Mouse (Mus musculus): ENCODE data around the gene Hnrnpm. TPM values are rescaled to one million over a fixed set of nuclear protein-coding genes. Genes with fewer than 3 reads are reported as not detected.

Gene Hnrnpm
- total and polyA plus RNA-seq, 3 experiments: 174 to 756 (median 207) TPM

GRCm38 (mm10) chr17:33607273-33607672, 79.4 kb downstream of the Hnrnpm start:
- no peak overlapping the region for H3K27ac ChIP-seq (ENCODE audit: insufficient read depth, low read depth)
- H3K27me3 ChIP-seq (replicated peaks): no peaks in the 10 kb centered on the region
- dilution Hi-C loops (cut with MboI; ENCODE audit: extremely low pct_ligation_motif_present, extremely low pct_unique_long_range_greater_than_20kb, low sequenced_read_pairs) (no loop called here), in situ Hi-C loops (cut with MboI; ENCODE audit: low pct_ligation_motif_present, low pct_unique_long_range_greater_than_20kb, low sequenced_read_pairs) (no loop called here)
- no peaks in the 10 kb centered on the region; a peak in 1 of 4 replicates for H3K4me1 ChIP-seq (ENCODE audit: control insufficient read depth in 1 of 2, insufficient read depth in 2 of 2)
- no peak overlapping the region for H3K4me2 ChIP-seq (ENCODE audit: insufficient read depth, low read depth, poor library complexity, severe bottlenecking)
- H3K9ac ChIP-seq (ENCODE audit: insufficient read depth, low read depth): no peak overlapping the region
- no peaks in the 10 kb centered on the region for H3K9me3 ChIP-seq (replicated peaks; ENCODE audit: low read length)
- H3K79me2 ChIP-seq (replicated peaks; ENCODE audit: control insufficient read depth, extremely low read depth, insufficient read depth, poor library complexity, severe bottlenecking): no peaks in the 10 kb centered on the region
- H3K36me3 ChIP-seq (replicated peaks in 1 of 2; ENCODE audit: control insufficient read depth in 1 of 2, insufficient read depth in 1 of 2, low read length in 1 of 2): peaks cover 0 to 33% of the 10 kb centered on the region in 2 experiments
- no peak overlapping the region for H3K4me3 ChIP-seq (replicated peaks in 1 of 3; ENCODE audit: low read depth in 2 of 3, low read length in 2 of 3, poor library complexity in 1 of 3)
- no peak for TF ChIP-seq MYC (IDR thresholded peaks at IDR 0.05; ENCODE audit: low read depth, low read length)
- no peak for TF ChIP-seq ETS1 (conservative IDR thresholded peaks at IDR 0.05; ENCODE audit: low read depth, low read length)
- no peak for TF ChIP-seq NRF1 (IDR thresholded peaks at IDR 0.05; ENCODE audit: low read depth, low read length)
- no peak for TF ChIP-seq NELFE (IDR thresholded peaks at IDR 0.05; ENCODE audit: low read depth, low read length)
- no peak for TF ChIP-seq POLR2A (IDR thresholded peaks at IDR 0.05; ENCODE audit: low read depth, low read length)
- TF ChIP-seq JUND (conservative IDR thresholded peaks at IDR 0.05; ENCODE audit: low read depth, low read length): no peak
- TF ChIP-seq MAZ (IDR thresholded peaks at IDR 0.05; ENCODE audit: low read depth, low read length): no peak
- TF ChIP-seq USF2 (conservative IDR thresholded peaks at IDR 0.05; ENCODE audit: low read depth, low read length): no peak
- TF ChIP-seq E2F4 (IDR thresholded peaks at IDR 0.05; ENCODE audit: insufficient replicate concordance, low read depth, low read length): no peak
- TF ChIP-seq GABPA (IDR thresholded peaks at IDR 0.05; ENCODE audit: insufficient replicate concordance, low read depth, low read length): no peak
- TF ChIP-seq POLR2AphosphoS2 (IDR thresholded peaks at IDR 0.05; ENCODE audit: low read depth, low read length): no peak
- no peak for TF ChIP-seq MXI1 (IDR thresholded peaks at IDR 0.05; ENCODE audit: low read depth, low read length)
- TF ChIP-seq PAX5 (IDR thresholded peaks at IDR 0.05; ENCODE audit: low read length): no peak
- no peak for TF ChIP-seq SIN3A (IDR thresholded peaks at IDR 0.05; ENCODE audit: low read length)
- TF ChIP-seq RAD21 (IDR thresholded peaks at IDR 0.05; ENCODE audit: low read depth, low read length): no peak
- TF ChIP-seq EP300 (IDR thresholded peaks at IDR 0.05; ENCODE audit: low read length): no peak
- TF ChIP-seq JUN (IDR thresholded peaks at IDR 0.05; ENCODE audit: insufficient read depth, low read depth, low read length): no peak
- no peak for TF ChIP-seq SMC3 (IDR thresholded peaks at IDR 0.05; ENCODE audit: low read depth, low read length)
- DNase-seq (ENCODE audit: extremely low read depth): no peak

DNA sequence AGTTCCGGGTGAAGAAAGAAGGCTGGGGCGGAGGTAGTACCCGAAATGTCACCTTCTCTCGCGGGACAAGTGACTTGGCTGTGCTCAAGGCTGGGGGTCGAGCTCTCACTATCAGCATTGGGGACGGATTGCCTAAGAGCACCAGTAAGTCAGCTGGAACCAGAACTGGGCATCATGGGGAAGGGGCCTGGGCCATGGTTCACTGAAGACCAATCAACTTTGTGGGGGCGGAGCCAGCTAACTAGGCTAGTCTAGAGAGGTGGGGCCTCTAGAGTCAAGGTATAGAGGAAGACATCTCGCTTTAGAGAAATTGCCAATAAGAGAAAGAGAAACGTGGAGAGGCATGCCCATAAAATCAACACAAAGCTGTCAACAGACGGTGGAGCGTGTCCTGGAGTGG, 84.7 kb downstream of the Hnrnpm start:
- Histone ChIP-seq H3K27me3 (replicated peaks) (no peaks in the 10 kb centered on the region), H3K36me3 (replicated peaks in 1 of 2; ENCODE audit: control insufficient read depth in 1 of 2, insufficient read depth in 1 of 2, low read length in 1 of 2) (peaks cover 9 to 70% of the 10 kb centered on the region in 2 experiments), H3K4me3 (replicated peaks in 1 of 3; ENCODE audit: low read depth in 2 of 3, low read length in 2 of 3, poor library complexity in 1 of 3) (no peak overlapping the region), H3K9me3 (replicated peaks; ENCODE audit: low read length) (peaks cover 6% of the 10 kb centered on the region), H3K79me2 (replicated peaks; ENCODE audit: control insufficient read depth, extremely low read depth, insufficient read depth, poor library complexity, severe bottlenecking) (no peaks in the 10 kb centered on the region), H3K27ac (ENCODE audit: insufficient read depth, low read depth) (no peak overlapping the region), H3K9ac (ENCODE audit: insufficient read depth, low read depth) (no peak overlapping the region), H3K4me2 (ENCODE audit: insufficient read depth, low read depth, poor library complexity, severe bottlenecking) (no peak overlapping the region), H3K4me1 (ENCODE audit: control insufficient read depth in 1 of 2, insufficient read depth in 2 of 2) (no peaks in the 10 kb centered on the region)
- dilution Hi-C loops (cut with MboI; ENCODE audit: extremely low pct_ligation_motif_present, extremely low pct_unique_long_range_greater_than_20kb, low sequenced_read_pairs): no loop called here
- no peak for DNase-seq (ENCODE audit: extremely low read depth)
- TF ChIP-seq POLR2A (IDR thresholded peaks at IDR 0.05; ENCODE audit: low read depth, low read length): no peak
- no peak for TF ChIP-seq ETS1 (conservative IDR thresholded peaks at IDR 0.05; ENCODE audit: low read depth, low read length)
- TF ChIP-seq SMC3 (IDR thresholded peaks at IDR 0.05; ENCODE audit: low read depth, low read length): no peak
- TF ChIP-seq EP300 (IDR thresholded peaks at IDR 0.05; ENCODE audit: low read length): no peak
- TF ChIP-seq TCF12 (IDR thresholded peaks at IDR 0.05; ENCODE audit: low read depth, low read length): no peak
- in situ Hi-C loops (cut with MboI; ENCODE audit: low pct_ligation_motif_present, low pct_unique_long_range_greater_than_20kb, low sequenced_read_pairs): no loop called here
